Mouse (Mus musculus) CH12.LX (cell line): Measurements from ENCODE around the gene Polr1d.

Experiments used
- CHD2 ChIP-seq: IDR thresholded peaks from 2 replicates; pipeline ENCODE4 v1.6.1; 2011; ENCODE audit warnings: low read length, improper control_type of control experiment
- CTCF ChIP-seq, 2 experiments: IDR thresholded peaks in 1 of 2; conservative IDR thresholded peaks in 1 of 2; 2 replicates each; pipeline ENCODE4 v1.5.1; 2011 to 2012; ENCODE audit warnings: low read depth in 2 of 2, low read length in 2 of 2, improper control_type of control experiment in 1 of 2, inconsistent platforms in 1 of 2, mild to moderate bottlenecking in 1 of 2, moderate library complexity in 1 of 2
- EP300 ChIP-seq: IDR thresholded peaks from 2 replicates; pipeline ENCODE4 v1.6.1; 2011; ENCODE audit warnings: low read length, improper control_type of control experiment
- GABPA ChIP-seq: IDR thresholded peaks from 2 replicates; pipeline ENCODE4 v1.6.1; 2012; ENCODE audit warnings: low read depth, low read length, improper control_type of control experiment, inconsistent platforms; ENCODE audit not compliant: insufficient replicate concordance
- IRF4 ChIP-seq: IDR thresholded peaks from 2 replicates; pipeline ENCODE4 v1.6.1; 2014; ENCODE audit warnings: low read depth, mild to moderate bottlenecking, inconsistent platforms, low read length, improper control_type of control experiment
- MAX ChIP-seq: IDR thresholded peaks from 2 replicates; pipeline ENCODE4 v1.6.1; 2011; ENCODE audit warnings: low read length, improper control_type of control experiment
- MAZ ChIP-seq: IDR thresholded peaks from 2 replicates; pipeline ENCODE4 v1.6.1; 2012; ENCODE audit warnings: low read depth, mild to moderate bottlenecking, inconsistent platforms, low read length, improper control_type of control experiment, moderate library complexity
- MEF2A ChIP-seq: IDR thresholded peaks from 2 replicates; pipeline ENCODE4 v1.6.1; 2014; ENCODE audit warnings: low read depth, mild to moderate bottlenecking, inconsistent platforms, low read length, improper control_type of control experiment, borderline replicate concordance
- MYC ChIP-seq: IDR thresholded peaks from 2 replicates; pipeline ENCODE4 v1.6.1; 2011; ENCODE audit warnings: low read depth, mild to moderate bottlenecking, improper control_type of control experiment, low read length
- NELFE ChIP-seq: IDR thresholded peaks from 2 replicates; pipeline ENCODE4 v1.6.1; 2011; ENCODE audit warnings: low read depth, low read length, improper control_type of control experiment
- POLR2A ChIP-seq: IDR thresholded peaks from 2 replicates; pipeline ENCODE4 v1.6.1; 2011; ENCODE audit warnings: low read depth, mild to moderate bottlenecking, improper control_type of control experiment, low read length
- POLR2AphosphoS2 ChIP-seq: IDR thresholded peaks from 2 replicates; pipeline ENCODE4 v1.6.1; 2011; ENCODE audit warnings: low read depth, low read length, improper control_type of control experiment
- ZMIZ1 ChIP-seq: IDR thresholded peaks from 2 replicates; pipeline ENCODE4 v1.6.1; 2012; ENCODE audit warnings: low read depth, mild to moderate bottlenecking, inconsistent platforms, low read length, improper control_type of control experiment
- ZNF384 ChIP-seq: IDR thresholded peaks from 2 replicates; pipeline ENCODE4 v1.6.1; 2012; ENCODE audit warnings: low read depth, low read length, improper control_type of control experiment, inconsistent platforms

- TF ChIP-seq POLR2A (no peak), ZMIZ1 (no peak), CTCF (conservative IDR thresholded peaks at IDR 0.05 in 1 of 2, IDR thresholded peaks at IDR 0.05 in 1 of 2; ENCODE audit: low read depth in 2 of 2, low read length in 2 of 2) (no peak), EP300 (no peak), NELFE (no peak), CHD2 (no peak), MAX (no peak), MAZ (no peak), GABPA (no peak), MEF2A (no peak), IRF4 (no peak), ZNF384 (no peak), MYC (no peak), POLR2AphosphoS2 (no peak)
These were observed 17.4 kb downstream of the Polr1d start for GRCm38 (mm10) chr5:147094296-147094695.
